Mouse (Mus musculus) kidney, postnatal 10 days (tissue): ENCODE measurements around the gene Mdfic.
A peak's percentile ranks its signal among the peaks of the same experiment; 100 is the strongest.
"Not testable (repeated sequence)": the region's sequence is repeated elsewhere in the genome, so short reads cannot be mapped to it uniquely, and the experiment has no call there.

ENCODE experiments used
- DNase-seq: peaks from one replicate; pipeline ENCODE4 v3.0.0; 2021; ENCODE audit warnings: mixed read lengths

Mdfic gene

GRCm38 (mm10) chr6:15720461-15720817, at the start of gene Mdfic:
TSS of gene Mdfic (plus strand) at chr6:15720661.
- DNase-seq: peak; percentile 79

- no peak for DNase-seq
Observed at GRCm38 (mm10) chr6:15671364-15671763, 49.1 kb upstream of the Mdfic start.

GRCm38 (mm10) chr6:15710080-15710479, 10.4 kb upstream of the Mdfic start:
- DNase-seq: no peak

- DNase-seq: no peak
Observed at GRCm38 (mm10) chr6:15710706-15711105, 9.8 kb upstream of the Mdfic start.

GRCm38 (mm10) chr6:15712860-15713385, 7.5 kb upstream of the Mdfic start:
- DNase-seq: no peak

- DNase-seq: not testable (repeated sequence)
Observed at GRCm38 (mm10) chr6:15714036-15714435, 6.4 kb upstream of the Mdfic start.

GRCm38 (mm10) chr6:15714996-15715844, 5.2 kb upstream of the Mdfic start:
- no peak for DNase-seq

GRCm38 (mm10) chr6:15719919-15720318, 542 bp upstream of the Mdfic start:
- no peak for DNase-seq

GRCm38 (mm10) chr6:15720818-15721715, 606 bp downstream of the Mdfic start:
- DNase-seq: peak; percentile 84

- no peak for DNase-seq
Observed at GRCm38 (mm10) chr6:15721716-15722031, 1.2 kb downstream of the Mdfic start.

GRCm38 (mm10) chr6:15722631-15723030, 2.2 kb downstream of the Mdfic start:
- DNase-seq: not testable (repeated sequence)

- DNase-seq: peak; percentile 39
Observed at GRCm38 (mm10) chr6:15724304-15724703, 3.8 kb downstream of the Mdfic start.

GRCm38 (mm10) chr6:15726422-15726821, 6.0 kb downstream of the Mdfic start:
- no peak for DNase-seq

GRCm38 (mm10) chr6:15727681-15728410, 7.4 kb downstream of the Mdfic start:
- peak; percentile 51 for DNase-seq

GRCm38 (mm10) chr6:15728844-15729577, 8.6 kb downstream of the Mdfic start:
- DNase-seq: no peak

GRCm38 (mm10) chr6:15730258-15730657, 9.8 kb downstream of the Mdfic start:
- DNase-seq: no peak

- DNase-seq: no peak
Observed at GRCm38 (mm10) chr6:15730666-15731065, 10.2 kb downstream of the Mdfic start.

GRCm38 (mm10) chr6:15731452-15731851, 11.0 kb downstream of the Mdfic start:
- peak; percentile 42 for DNase-seq

GRCm38 (mm10) chr6:15737312-15737911, 17.0 kb downstream of the Mdfic start:
- DNase-seq: no peak

- DNase-seq: no peak
Observed at GRCm38 (mm10) chr6:15738331-15738943, 18.0 kb downstream of the Mdfic start.

GRCm38 (mm10) chr6:15739132-15739531, 18.7 kb downstream of the Mdfic start:
- no peak for DNase-seq
